Mouse (Mus musculus) granulocyte monocyte progenitor cell, adult 5-6 weeks (primary cell): Measurements from ENCODE around the gene Tshb. TPM values are rescaled to one million over a fixed set of nuclear protein-coding genes. Genes with fewer than 3 reads are reported as not detected.
A peak's percentile ranks its signal among the peaks of the same experiment; 100 is the strongest.

Source experiments
- ATAC-seq: replicated peaks from 2 replicates; pipeline ENCODE4 v1.8.0; 2016; ENCODE audit warnings: mild to moderate bottlenecking, moderate TSS enrichment, inconsistent platforms; ENCODE audit not compliant: poor library complexity, severe bottlenecking
- total RNA-seq, 2 experiments: library from RNA; stranded (forward) in 1 of 2; stranded (reverse) in 1 of 2; fragments of 200-712, 200-1000 nt in 1 of 2; fragments of >200 nt in 1 of 2; fragmentation: Nextera tagmentation in 1 of 2; gene quantifications; 2 replicates each; pipeline ENCODE4 v1.2.3; 2014 to 2017

The Tshb gene
- not detected in 2 replicates for total RNA-seq (2014; fragmentation: Nextera tagmentation)
- not detected in 2 replicates for total RNA-seq (2017)

- ATAC-seq: no peak
Measured at GRCm38 (mm10) chr3:102782618-102783017, at the start of gene Tshb. Tshb (minus strand) TSS chr3:102782718.

GRCm38 (mm10) chr3:102803937-102804336 lies 21.4 kb upstream of the Tshb start:
- ATAC-seq: peak; percentile 99

- ATAC-seq: peak; percentile 87
Measured at GRCm38 (mm10) chr3:102787369-102787768, 4.9 kb upstream of the Tshb start.

GRCm38 (mm10) chr3:102773018-102773417 lies 9.5 kb downstream of the Tshb start:
- ATAC-seq: no peak

- ATAC-seq: no peak
Measured at GRCm38 (mm10) chr3:102764850-102765249, 17.7 kb downstream of the Tshb start.

GRCm38 (mm10) chr3:102763713-102764400 lies 18.7 kb downstream of the Tshb start:
- peak; percentile 22; the same call in 1 of the 2 replicates for ATAC-seq

GRCm38 (mm10) chr3:102762388-102762787 lies 20.1 kb downstream of the Tshb start:
- no peak for ATAC-seq

- ATAC-seq: no peak
Measured at GRCm38 (mm10) chr3:102760236-102760635, 22.3 kb downstream of the Tshb start.

- ATAC-seq: no peak
Measured at GRCm38 (mm10) chr3:102757019-102757418, 25.5 kb downstream of the Tshb start.

- ATAC-seq: peak; percentile 74
Measured at GRCm38 (mm10) chr3:102755801-102756200, 26.7 kb downstream of the Tshb start.

GRCm38 (mm10) chr3:102752457-102752856 lies 30.1 kb downstream of the Tshb start:
- no peak for ATAC-seq

GRCm38 (mm10) chr3:102752053-102752452 lies 30.5 kb downstream of the Tshb start:
- ATAC-seq: no peak

GRCm38 (mm10) chr3:102751536-102751935 lies 31.0 kb downstream of the Tshb start:
- no peak for ATAC-seq

GRCm38 (mm10) chr3:102751136-102751535 lies 31.4 kb downstream of the Tshb start:
- ATAC-seq: no peak

GRCm38 (mm10) chr3:102748686-102749085 lies 33.8 kb downstream of the Tshb start:
- peak; percentile 45 for ATAC-seq

GRCm38 (mm10) chr3:102748038-102748437 lies 34.5 kb downstream of the Tshb start:
- no peak for ATAC-seq

- no peak for ATAC-seq
Measured at GRCm38 (mm10) chr3:102746174-102746573, 36.3 kb downstream of the Tshb start.

- ATAC-seq: peak; percentile 79
Measured at GRCm38 (mm10) chr3:102744657-102745056, 37.9 kb downstream of the Tshb start.

GRCm38 (mm10) chr3:102743781-102744471 lies 38.6 kb downstream of the Tshb start:
- no peak for ATAC-seq

GRCm38 (mm10) chr3:102743202-102743601 lies 39.3 kb downstream of the Tshb start:
- ATAC-seq: no peak

GRCm38 (mm10) chr3:102742725-102743124 lies 39.8 kb downstream of the Tshb start:
- ATAC-seq: no peak

- no peak for ATAC-seq
Measured at GRCm38 (mm10) chr3:102738926-102739325, 43.6 kb downstream of the Tshb start.
